11 mouse cellular contexts compared by ENCODE assay signal in genomic region chr16:76525563-76525962, GRCm38 (mm10).
"Had no signal": no experiment of that assay in that cellular context is flagged by ENCODE, and none has a peak within 500 bp of the region (broad histone marks: within the 10 kb centered on the region; RNA-seq: fewer than 3 reads in every experiment).

No protein-coding gene starts in this region.

- H3K36me3 ChIP-seq: kidney, embryonic 15.5 days; limb, embryonic 13.5 days; neural tube, embryonic 12.5 days had no signal

- H3K9me3 ChIP-seq: kidney, embryonic 15.5 days; limb, embryonic 13.5 days; neural tube, embryonic 12.5 days had no signal

- H3K4me1 ChIP-seq: kidney, embryonic 15.5 days; neural tube, embryonic 12.5 days had no signal

- H3K27me3 ChIP-seq: kidney, embryonic 15.5 days; limb, embryonic 13.5 days; neural tube, embryonic 12.5 days had no signal

- H3K27ac ChIP-seq: kidney, embryonic 15.5 days; limb, embryonic 13.5 days; liver, embryonic 14.5 days; neural tube, embryonic 12.5 days had no signal

- DNase-seq: kidney, postnatal 14 days; left cerebral cortex, postnatal 4 days; lung, adult 18-20 months; lung, postnatal 36 days; midbrain, embryonic 14.5 days; spleen, adult 18-20 months; thymus, postnatal 36 days had no signal

- H3K4me3 ChIP-seq: kidney, embryonic 15.5 days; limb, embryonic 13.5 days; neural tube, embryonic 12.5 days had no signal

- H3K9ac ChIP-seq: kidney, embryonic 15.5 days; limb, embryonic 13.5 days; liver, embryonic 14.5 days; neural tube, embryonic 12.5 days had no signal
